Mouse (Mus musculus) limb, embryonic 14.5 days (tissue): ENCODE results near the gene Cep131. TPM values are rescaled to one million over a fixed set of nuclear protein-coding genes. Genes with fewer than 3 reads are reported as not detected.

ENCODE experiments used
- ATAC-seq: fragments of 200-750 bp; cut with Nextera tagmentation; 2 replicates; pipeline ENCODE4 v1.8.0; 2017; ENCODE audit warnings: low read depth, moderate number of reproducible peaks, moderate TSS enrichment; ENCODE audit not compliant: low FRiP score
- DNase-seq: peaks from one replicate; pipeline ENCODE4 v3.0.0-alpha.2; 2015; ENCODE audit warnings: low spot score
- H3K27ac ChIP-seq: fragments of 300-500 bp; sonication (generic); replicated peaks from 2 replicates; pipeline ENCODE4 v1.5.1; 2014; ENCODE audit warnings: low read depth, mild to moderate bottlenecking, low read length, moderate library complexity, mixed read lengths
- H3K27me3 ChIP-seq: fragments of 300-500 bp; sonication (generic); 2 replicates; pipeline ENCODE4 v1.6.1; 2014; ENCODE audit warnings: low read length, mixed read lengths; ENCODE audit not compliant: control insufficient read depth, insufficient read depth
- H3K36me3 ChIP-seq: fragments of 300-500 bp; sonication (generic); 2 replicates; pipeline ENCODE4 v1.6.1; 2014; ENCODE audit warnings: mild to moderate bottlenecking, low read length, moderate library complexity, mixed read lengths; ENCODE audit not compliant: control insufficient read depth, insufficient read depth
- H3K4me1 ChIP-seq: fragments of 300-500 bp; sonication (generic); 2 replicates; pipeline ENCODE4 v1.6.1; 2014; ENCODE audit warnings: antibody characterized with exemption, low read length, mixed read lengths; ENCODE audit not compliant: control insufficient read depth, insufficient read depth
- H3K4me2 ChIP-seq: fragments of 300-500 bp; sonication (generic); replicated peaks from 2 replicates; pipeline ENCODE4 v1.6.1; 2014; ENCODE audit warnings: low read depth, mild to moderate bottlenecking, low read length, moderate library complexity; ENCODE audit not compliant: severe bottlenecking
- H3K4me3 ChIP-seq: fragments of 300-500 bp; sonication (generic); replicated peaks from 2 replicates; pipeline ENCODE4 v1.5.1; 2014; ENCODE audit warnings: low read length
- H3K9ac ChIP-seq: fragments of 300-500 bp; sonication (generic); 2 replicates; pipeline ENCODE4 v1.6.1; 2014; ENCODE audit warnings: mild to moderate bottlenecking, low read depth, low read length, moderate library complexity; ENCODE audit not compliant: severe bottlenecking
- H3K9me3 ChIP-seq: fragments of 300-500 bp; sonication (generic); 2 replicates; pipeline ENCODE4 v1.6.1; 2016; ENCODE audit warnings: low read length; ENCODE audit not compliant: control insufficient read depth
- POLR2A ChIP-seq: fragments of 200-500 bp; IDR thresholded peaks from 2 replicates; pipeline ENCODE4 v1.8.0; 2012; ENCODE audit warnings: inconsistent platforms, mild to moderate bottlenecking, moderate library complexity, borderline replicate concordance; ENCODE audit not compliant: insufficient read depth, insufficient read length; ENCODE audit errors: extremely low read depth
- WGBS: fragments of 180-500 bp; shearing (Covaris S2); extraction: QIAGEN DNeasy Blood & Tissue Kit; methylation state at CpG from one replicate; pipeline ENCODE4 v1.1.7; 2014; 5-methylcytosine and 5-hydroxymethylcytosine counted together
- polyA plus RNA-seq, 2 experiments: library from polyadenylated mRNA; depleted of rRNA in 1 of 2; stranded (reverse) in 1 of 2; unstranded in 1 of 2; fragments of >200 nt; fragmentation: Nextera tagmentation in 1 of 2; extraction: Ambion mirVana in 1 of 2; gene quantifications; 2 replicates each; pipeline versions ENCODE4 v1.2.1 to v1.2.3; 2012 to 2014

Cep131 gene
- polyA plus RNA-seq, 2 experiments, result 23.3 to 31.7 TPM

DNA sequence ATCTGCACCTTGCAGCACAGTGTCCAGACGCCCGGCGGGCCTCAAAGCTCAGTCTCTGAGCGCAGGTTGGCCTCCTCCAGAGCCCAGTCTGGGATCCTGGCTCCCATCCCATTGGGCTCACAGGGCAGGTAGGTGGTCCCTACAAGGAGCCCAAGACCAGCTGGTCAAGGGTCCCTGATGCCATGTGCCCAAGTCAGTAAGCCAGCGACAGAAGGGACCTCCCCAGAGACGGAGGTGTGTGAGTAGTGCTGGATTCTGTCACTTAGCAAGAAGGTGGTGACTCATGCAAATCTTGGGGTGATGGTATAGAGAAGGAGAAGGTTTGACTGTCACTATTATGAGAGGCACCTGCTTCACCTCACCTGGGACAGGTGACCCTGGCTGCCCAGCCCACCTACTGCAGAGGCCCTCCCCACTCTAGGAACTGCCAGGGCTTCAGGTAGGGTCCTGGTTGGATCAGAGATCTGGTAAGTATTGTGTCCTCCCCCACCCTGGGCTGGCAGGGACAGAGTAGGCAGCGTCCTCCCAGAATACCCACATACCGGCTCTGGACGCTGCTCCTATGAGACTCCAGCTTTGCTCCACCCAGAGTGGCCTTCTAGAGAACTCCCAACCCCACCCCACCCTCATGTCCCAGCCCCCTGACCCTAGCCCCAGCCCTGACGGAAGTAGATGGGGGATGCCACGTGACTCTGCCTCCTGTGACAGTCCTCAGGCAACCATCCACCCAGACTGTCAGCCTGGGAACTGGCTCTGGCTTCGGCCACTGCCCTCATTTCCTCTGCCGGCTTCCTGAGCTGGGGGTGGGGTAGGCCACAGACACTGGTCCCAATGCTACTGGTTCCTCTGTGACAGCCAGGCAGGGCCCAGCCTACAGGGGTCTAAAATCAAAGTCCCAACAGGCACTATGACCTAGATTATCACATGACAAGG, 45.2 kb downstream of the Cep131 start:
- ATAC-seq (no peak), DNase-seq (no peak)
- Histone ChIP-seq H3K4me1 (peaks cover 11% of the 10 kb centered on the region), H3K9me3 (no peaks in the 10 kb centered on the region), H3K4me3 (no peak overlapping the region), H3K9ac (no peak overlapping the region), H3K27ac (no peak overlapping the region), H3K4me2 (no peak overlapping the region), H3K36me3 (no peaks in the 10 kb centered on the region), H3K27me3 (no peaks in the 10 kb centered on the region; the same call in 1 of the 2 replicates)
- WGBS, result 59% methylated on average over 13 of the region's 13 CpGs
- no peak for TF ChIP-seq POLR2A

DNA sequence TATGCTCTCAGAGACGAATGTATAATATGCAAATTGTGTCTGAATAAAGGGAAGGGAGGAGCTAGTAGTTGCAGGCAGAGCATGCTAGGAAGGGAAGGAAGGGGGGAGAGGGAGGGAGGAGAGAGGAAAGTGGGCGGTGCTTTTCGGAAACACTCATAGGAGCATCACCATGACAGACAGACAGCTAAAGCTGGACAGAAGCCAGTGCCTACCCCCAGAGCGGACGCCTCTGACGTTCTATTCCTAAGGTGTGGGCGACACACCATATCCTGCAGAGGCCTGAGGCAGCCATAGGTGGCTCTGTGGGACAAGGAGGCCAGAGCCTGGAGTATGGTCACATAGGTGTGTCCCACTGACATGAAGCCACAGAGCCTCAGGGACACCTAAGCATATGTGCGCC, 46.2 kb downstream of the Cep131 start:
- Histone ChIP-seq H3K27me3 (no peaks in the 10 kb centered on the region), H3K4me1 (peaks cover under 1% of the 10 kb centered on the region), H3K4me3 (no peak overlapping the region), H3K27ac (no peak overlapping the region), H3K4me2 (no peak overlapping the region), H3K9me3 (no peaks in the 10 kb centered on the region), H3K36me3 (no peaks in the 10 kb centered on the region), H3K9ac (no peak overlapping the region)
- WGBS, result 75% methylated on average over 8 of the region's 8 CpGs
- no peak for DNase-seq
- TF ChIP-seq POLR2A, result no peak
- no peak for ATAC-seq

DNA sequence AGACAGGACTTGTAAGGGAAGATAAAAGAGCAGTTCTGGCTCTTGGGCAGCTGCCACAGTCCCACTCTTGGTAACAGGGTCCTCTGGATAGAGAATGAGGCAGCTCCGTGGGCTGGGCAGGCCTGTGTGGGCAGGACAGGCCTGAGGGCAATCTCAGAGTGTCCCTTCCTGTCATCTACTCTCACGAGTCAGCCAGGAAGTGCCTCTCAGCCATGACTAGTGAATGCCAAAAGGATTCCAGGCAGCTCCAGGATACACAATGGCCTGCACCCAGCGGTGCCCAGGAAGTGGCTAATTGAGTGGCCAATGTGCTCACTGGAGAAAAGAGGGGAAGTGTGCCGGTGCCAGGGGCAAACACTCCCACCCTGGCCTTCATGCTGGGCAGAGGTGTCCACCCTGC, 47.0 kb downstream of the Cep131 start:
- no peak overlapping the region for H3K4me2 ChIP-seq
- no peak overlapping the region for H3K27ac ChIP-seq
- DNase-seq (no peak), ATAC-seq (no peak)
- H3K36me3 ChIP-seq, result no peaks in the 10 kb centered on the region
- H3K4me1 ChIP-seq, result no peaks in the 10 kb centered on the region
- no peaks in the 10 kb centered on the region for H3K27me3 ChIP-seq
- 51% methylated on average over 4 of the region's 4 CpGs for WGBS
- H3K9ac ChIP-seq, result no peak overlapping the region
- no peaks in the 10 kb centered on the region for H3K9me3 ChIP-seq
- H3K4me3 ChIP-seq, result no peak overlapping the region
- no peak for TF ChIP-seq POLR2A

DNA sequence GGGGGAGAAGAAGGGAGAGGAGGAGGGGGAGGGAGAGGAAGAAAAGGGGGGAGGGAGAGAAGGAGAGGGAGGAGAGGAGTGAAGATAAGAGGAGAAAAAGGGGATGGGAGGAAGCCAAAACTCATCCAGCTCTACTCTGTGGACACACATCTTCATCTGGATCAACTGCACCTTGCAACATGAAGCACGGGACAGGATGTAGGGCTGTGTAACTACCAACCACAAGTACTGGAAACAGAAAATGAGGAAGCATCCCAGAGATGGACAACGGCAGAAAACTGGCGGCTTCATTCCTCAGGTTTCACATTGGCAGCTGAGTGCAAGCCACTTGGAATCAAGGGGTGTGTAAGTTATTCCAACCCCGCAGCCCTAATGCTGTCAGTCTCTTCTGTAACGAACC, 51.9 kb downstream of the Cep131 start:
- Histone ChIP-seq H3K4me1 (no peaks in the 10 kb centered on the region), H3K4me3 (no peak overlapping the region), H3K9ac (no peak overlapping the region), H3K27me3 (no peaks in the 10 kb centered on the region), H3K9me3 (no peaks in the 10 kb centered on the region), H3K36me3 (no peaks in the 10 kb centered on the region), H3K4me2 (no peak overlapping the region), H3K27ac (no peak overlapping the region)
- 70% methylated on average over 5 of the region's 5 CpGs for WGBS
- no peak for DNase-seq
- ATAC-seq, result no peak
- no peak for TF ChIP-seq POLR2A

DNA sequence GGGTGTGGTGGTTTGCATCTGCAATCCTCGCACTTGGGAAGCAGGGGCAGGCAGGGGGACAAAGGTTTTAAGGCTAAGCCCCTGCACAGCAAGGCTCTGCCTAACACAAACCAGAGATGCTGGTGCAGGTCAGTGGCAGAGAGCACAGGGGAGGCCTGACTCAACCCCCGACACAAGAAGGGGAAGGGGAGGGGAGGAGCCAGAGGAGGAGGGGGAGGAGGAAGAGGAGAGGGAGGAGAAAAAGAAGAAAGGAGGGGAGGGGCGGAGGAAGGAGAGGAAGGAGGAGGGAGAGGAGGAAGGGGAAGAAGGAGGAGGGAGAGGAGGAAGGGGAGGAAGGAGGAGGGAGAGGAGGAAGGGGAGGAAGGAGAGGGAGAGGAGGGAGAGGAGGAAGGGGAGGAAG, 52.3 kb downstream of the Cep131 start:
- no peaks in the 10 kb centered on the region for H3K9me3 ChIP-seq
- no peaks in the 10 kb centered on the region for H3K36me3 ChIP-seq
- DNase-seq (no peak), ATAC-seq (no peak)
- H3K27ac ChIP-seq, result no peak overlapping the region
- no peak for TF ChIP-seq POLR2A
- no peak overlapping the region for H3K4me2 ChIP-seq
- no peak overlapping the region for H3K4me3 ChIP-seq
- H3K9ac ChIP-seq, result no peak overlapping the region
- 25% methylated on average over 3 of the region's 3 CpGs for WGBS
- no peaks in the 10 kb centered on the region for H3K4me1 ChIP-seq
- no peaks in the 10 kb centered on the region for H3K27me3 ChIP-seq

DNA sequence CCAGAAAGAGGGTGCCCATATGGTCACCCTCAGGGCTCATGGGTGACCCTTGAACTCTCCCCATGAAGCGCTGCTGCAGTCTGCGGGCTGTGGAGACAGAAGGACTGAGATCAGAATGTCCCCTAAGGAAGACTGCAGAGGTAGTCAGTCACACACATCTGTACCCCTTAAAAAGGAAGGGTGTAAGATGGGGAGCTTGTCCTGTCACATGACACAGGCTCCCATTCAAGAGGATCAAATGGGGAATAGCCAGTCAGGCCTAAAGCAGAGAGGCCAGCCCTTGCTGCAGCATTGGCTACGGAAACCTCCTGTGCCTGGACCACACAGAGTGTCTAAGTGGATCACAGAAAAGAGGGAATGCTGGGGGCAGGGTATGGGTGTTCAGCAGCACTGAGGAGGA, 53.2 kb downstream of the Cep131 start:
- DNase-seq (no peak), ATAC-seq (no peak)
- H3K4me3 ChIP-seq, result no peak overlapping the region
- no peaks in the 10 kb centered on the region for H3K9me3 ChIP-seq
- TF ChIP-seq POLR2A, result no peak
- no peak overlapping the region for H3K27ac ChIP-seq
- no peak overlapping the region for H3K9ac ChIP-seq
- H3K27me3 ChIP-seq, result no peaks in the 10 kb centered on the region
- no peaks in the 10 kb centered on the region for H3K4me1 ChIP-seq
- WGBS, result 72% methylated on average over 3 of the region's 3 CpGs
- H3K36me3 ChIP-seq, result no peaks in the 10 kb centered on the region
- H3K4me2 ChIP-seq, result no peak overlapping the region
